Mouse (Mus musculus) midbrain, embryonic 11.5 days (tissue): ENCODE results near the gene Tmod3. TPM values are rescaled to one million over a fixed set of nuclear protein-coding genes. Genes with fewer than 3 reads are reported as not detected.

Experiments used
- ATAC-seq: fragments of 200-750 bp; cut with Nextera tagmentation; 2 replicates; pipeline ENCODE4 v1.8.0; 2017; ENCODE audit warnings: moderate TSS enrichment, moderate library complexity; ENCODE audit not compliant: low FRiP score
- DNase-seq: peaks from one replicate; pipeline ENCODE4 v3.0.0; 2015; ENCODE audit warnings: low spot score; ENCODE audit errors: missing footprints
- H3K27ac ChIP-seq: fragments of 300-500 bp; sonication (generic); 2 replicates; pipeline ENCODE4 v1.5.1; 2014; ENCODE audit warnings: low read depth, low read length
- H3K27me3 ChIP-seq: fragments of 300-500 bp; sonication (generic); 2 replicates; pipeline ENCODE4 v1.6.1; 2014; ENCODE audit warnings: mild to moderate bottlenecking, low read length, moderate library complexity, mixed read lengths; ENCODE audit not compliant: control insufficient read depth, insufficient read depth
- H3K36me3 ChIP-seq: fragments of 300-500 bp; sonication (generic); 2 replicates; pipeline ENCODE4 v1.6.1; 2014; ENCODE audit warnings: mild to moderate bottlenecking, low read length, moderate library complexity, mixed read lengths; ENCODE audit not compliant: control insufficient read depth, insufficient read depth
- H3K4me1 ChIP-seq: fragments of 300-500 bp; sonication (generic); 2 replicates; pipeline ENCODE4 v1.6.1; 2014; ENCODE audit warnings: low read length; ENCODE audit not compliant: control insufficient read depth, insufficient read depth
- H3K4me2 ChIP-seq: fragments of 300-500 bp; sonication (generic); 2 replicates; pipeline ENCODE4 v1.6.1; 2014; ENCODE audit warnings: mild to moderate bottlenecking, moderate library complexity
- H3K4me3 ChIP-seq: fragments of 300-500 bp; sonication (generic); 2 replicates; pipeline ENCODE4 v1.5.1; 2014; ENCODE audit warnings: low read depth, low read length
- H3K9ac ChIP-seq: fragments of 300-500 bp; sonication (generic); 2 replicates; pipeline ENCODE4 v1.6.1; 2014; ENCODE audit warnings: low read length
- H3K9me3 ChIP-seq: fragments of 300-500 bp; sonication (generic); 2 replicates; pipeline ENCODE4 v1.6.1; 2016; ENCODE audit warnings: low read length; ENCODE audit not compliant: control insufficient read depth
- WGBS: fragments of 180-500 bp; shearing (Covaris S2); extraction: QIAGEN DNeasy Blood & Tissue Kit; methylation state at CpG from one replicate; pipeline ENCODE4 v1.1.7; 2014; 5-methylcytosine and 5-hydroxymethylcytosine counted together
- polyA plus RNA-seq: library from polyadenylated mRNA; unstranded; fragments of >200 nt; fragmentation: Nextera tagmentation; extraction: Ambion mirVana; gene quantifications from 2 replicates; pipeline ENCODE4 v1.2.1, GENCODE M21; 2014

Gene Tmod3
- 97.4 and 105 TPM in 2 replicates for polyA plus RNA-seq

DNA sequence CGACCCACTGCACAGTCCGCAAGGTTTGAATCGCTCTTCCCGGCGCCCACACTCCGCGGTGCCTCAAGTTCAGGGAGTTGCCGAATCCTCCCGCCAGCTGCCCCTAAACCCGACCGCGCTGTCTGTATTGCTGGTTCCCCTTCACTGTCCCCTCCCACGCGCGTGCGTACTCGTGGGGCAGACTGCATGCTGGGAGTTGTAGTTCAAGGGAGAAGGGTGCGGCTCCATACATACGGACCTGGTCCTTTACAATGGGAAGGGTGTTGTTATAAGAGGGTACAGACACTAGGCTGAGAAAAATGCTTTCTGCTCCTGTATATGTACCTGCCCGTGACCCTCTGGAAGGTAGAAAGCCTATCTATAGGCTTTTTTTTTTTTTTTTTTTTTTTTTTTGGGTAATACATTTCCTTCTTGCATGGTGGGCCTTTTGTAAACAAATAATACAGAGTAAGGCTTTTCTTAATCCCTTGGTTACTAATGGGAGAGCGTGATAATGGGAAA, at the start of gene Tmod3:
TSS of gene Tmod3 (minus strand) at position 146 of the 501 bp plus-strand sequence.
- peak; percentile 99 for ATAC-seq
- peak within 1 kb of the TSS; percentile 69 for H3K9ac ChIP-seq
- H3K9me3 ChIP-seq = no peaks in the 10 kb centered on the region
- H3K4me1 ChIP-seq = no peaks in the 10 kb centered on the region; the same call in 1 of the 2 replicates
- H3K4me3 ChIP-seq = peak within 1 kb of the TSS; percentile 62
- H3K36me3 ChIP-seq = no peaks in the 10 kb centered on the region
- peak within 1 kb of the TSS; percentile 45; the same call in 1 of the 2 replicates for H3K27ac ChIP-seq
- peak within 1 kb of the TSS; percentile 66 for H3K4me2 ChIP-seq
- no peaks in the 10 kb centered on the region for H3K27me3 ChIP-seq
- 3% methylated on average over 21 of the region's 21 CpGs for WGBS
- peak; percentile 100 for DNase-seq

DNA sequence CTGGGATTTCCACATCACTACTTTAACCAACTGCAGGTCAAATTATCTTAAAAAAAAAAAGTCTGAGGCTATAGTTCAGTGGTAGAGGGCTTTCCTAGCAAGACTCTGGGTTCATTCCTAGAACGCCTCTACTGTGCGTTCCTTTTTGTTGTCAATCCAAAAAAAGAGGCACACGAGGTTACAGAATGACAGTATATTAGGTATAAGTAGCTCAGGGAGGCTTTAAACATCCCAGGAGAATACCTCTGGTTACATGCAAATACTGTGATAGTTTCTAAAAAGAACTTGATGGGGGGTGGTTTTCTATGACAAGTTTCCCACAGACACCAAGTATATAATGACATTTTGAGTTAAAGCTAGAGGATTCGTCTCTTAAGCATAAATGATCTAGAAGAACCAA, 48.0 kb upstream of the Tmod3 start:
- ATAC-seq (no peak), DNase-seq (no peak)
- no peak overlapping the region for H3K9ac ChIP-seq
- H3K4me3 ChIP-seq = no peak overlapping the region
- 93% methylated on average over 4 of the region's 4 CpGs for WGBS
- H3K9me3 ChIP-seq = no peaks in the 10 kb centered on the region
- no peaks in the 10 kb centered on the region; the same call in 1 of the 2 replicates for H3K27me3 ChIP-seq
- H3K36me3 ChIP-seq = no peaks in the 10 kb centered on the region
- no peak overlapping the region for H3K27ac ChIP-seq
- no peaks in the 10 kb centered on the region; the same call in 1 of the 2 replicates for H3K4me1 ChIP-seq
- no peak overlapping the region for H3K4me2 ChIP-seq

DNA sequence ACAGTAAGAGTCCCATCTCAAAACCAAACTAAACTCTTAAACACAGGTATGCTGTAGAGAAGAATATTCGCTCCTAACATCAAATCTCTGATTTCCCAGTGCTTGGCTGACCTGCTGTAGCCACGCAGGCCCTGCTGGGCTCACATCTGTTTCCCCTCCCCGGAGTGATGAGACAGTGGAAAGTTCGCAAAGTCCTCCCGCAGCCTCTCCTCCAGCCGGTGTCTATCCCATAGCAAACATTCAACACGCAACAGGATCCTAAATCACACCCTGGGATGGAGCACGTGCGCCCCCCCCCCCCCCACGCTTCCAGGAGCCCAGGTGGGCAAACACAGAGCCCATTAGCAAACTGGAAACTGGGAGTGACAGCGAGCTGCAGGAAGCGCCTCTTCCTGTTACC, 42.1 kb upstream of the Tmod3 start:
- H3K4me1 ChIP-seq = no peaks in the 10 kb centered on the region
- H3K4me2 ChIP-seq = no peak overlapping the region
- H3K9ac ChIP-seq = no peak overlapping the region
- DNase-seq = no peak
- no peaks in the 10 kb centered on the region for H3K36me3 ChIP-seq
- no peak overlapping the region for H3K27ac ChIP-seq
- H3K4me3 ChIP-seq = no peak overlapping the region
- H3K9me3 ChIP-seq = no peaks in the 10 kb centered on the region
- H3K27me3 ChIP-seq = no peaks in the 10 kb centered on the region
- WGBS = 60% methylated on average over 12 of the region's 12 CpGs
- ATAC-seq = no peak

DNA sequence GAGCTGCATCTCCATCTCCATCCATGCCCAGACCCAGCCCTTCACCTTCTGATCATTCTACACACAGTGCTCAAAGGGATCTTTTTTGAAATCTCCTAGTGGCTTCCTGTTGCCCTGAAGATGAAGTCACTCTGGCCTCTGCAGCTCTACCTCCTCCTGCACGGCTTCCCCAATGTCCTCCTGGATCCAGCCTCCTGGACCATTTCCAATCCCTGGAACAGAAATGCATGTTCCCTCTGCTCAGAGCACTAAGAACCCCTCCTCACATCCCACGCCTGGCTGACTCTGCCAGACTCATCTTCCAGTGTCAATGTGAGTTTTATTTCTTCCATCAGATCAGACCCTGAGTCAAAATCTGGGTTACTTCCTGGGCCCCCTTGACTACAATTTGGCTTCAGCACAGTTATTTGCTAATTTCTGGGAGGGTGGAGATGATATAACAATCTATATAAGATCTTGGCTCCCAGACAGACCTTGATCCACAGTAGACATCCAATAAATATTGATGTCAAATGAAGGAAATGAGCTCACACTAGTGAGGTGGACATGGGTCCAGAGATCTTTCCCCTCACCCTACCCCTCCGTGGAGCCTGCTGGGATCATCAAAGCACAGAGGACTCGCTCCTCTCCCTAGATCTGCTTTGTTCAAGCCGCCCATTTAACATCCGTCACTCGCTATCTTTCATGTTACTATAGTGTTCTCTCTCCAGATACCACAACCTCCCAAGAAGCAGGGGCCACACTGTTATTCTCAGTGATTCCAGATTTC, 40.9 kb upstream of the Tmod3 start:
- no peaks in the 10 kb centered on the region for H3K36me3 ChIP-seq
- no peaks in the 10 kb centered on the region for H3K9me3 ChIP-seq
- H3K4me1 ChIP-seq = no peaks in the 10 kb centered on the region
- no peak overlapping the region for H3K4me3 ChIP-seq
- no peak overlapping the region for H3K27ac ChIP-seq
- H3K9ac ChIP-seq = no peak overlapping the region
- DNase-seq = peak; percentile 74
- WGBS = 83% methylated on average over 7 of the region's 7 CpGs
- H3K27me3 ChIP-seq = no peaks in the 10 kb centered on the region
- H3K4me2 ChIP-seq = no peak overlapping the region
- no peak for ATAC-seq

DNA sequence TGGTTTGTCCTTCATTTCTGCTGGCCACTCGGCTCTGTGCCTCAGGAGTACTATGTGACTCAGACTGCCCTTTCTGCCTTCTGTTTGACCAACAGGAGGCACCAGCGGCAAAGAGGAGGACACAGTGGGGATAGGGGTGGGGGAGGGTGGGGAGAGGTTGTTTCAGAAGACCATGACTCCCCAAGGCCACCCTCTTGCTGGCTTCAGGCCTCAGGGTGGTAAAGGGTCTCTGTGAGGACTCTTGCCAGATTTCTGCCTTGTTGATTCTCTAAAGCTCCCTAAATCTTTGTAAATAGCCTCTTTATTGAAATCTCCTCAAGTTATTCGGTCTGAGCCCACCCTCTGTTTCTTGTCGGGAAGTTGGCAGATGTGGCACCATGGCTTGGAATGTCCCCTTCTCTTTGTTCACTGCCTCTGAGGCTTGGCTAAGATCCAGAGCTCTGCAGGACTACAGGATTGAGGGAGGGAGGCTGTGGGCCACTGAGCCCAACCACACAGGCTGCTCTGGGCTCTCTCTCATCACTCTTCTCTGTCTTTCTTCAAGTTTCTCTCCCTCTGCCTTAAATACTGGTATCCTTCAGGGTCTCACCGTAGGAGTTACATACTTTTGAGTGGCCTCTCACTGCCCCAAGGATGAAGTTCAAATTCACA, 39.9 kb upstream of the Tmod3 start:
- WGBS = 39% methylated on average over 5 of the region's 5 CpGs
- Histone ChIP-seq H3K27ac (no peak overlapping the region), H3K9ac (no peak overlapping the region)

DNA sequence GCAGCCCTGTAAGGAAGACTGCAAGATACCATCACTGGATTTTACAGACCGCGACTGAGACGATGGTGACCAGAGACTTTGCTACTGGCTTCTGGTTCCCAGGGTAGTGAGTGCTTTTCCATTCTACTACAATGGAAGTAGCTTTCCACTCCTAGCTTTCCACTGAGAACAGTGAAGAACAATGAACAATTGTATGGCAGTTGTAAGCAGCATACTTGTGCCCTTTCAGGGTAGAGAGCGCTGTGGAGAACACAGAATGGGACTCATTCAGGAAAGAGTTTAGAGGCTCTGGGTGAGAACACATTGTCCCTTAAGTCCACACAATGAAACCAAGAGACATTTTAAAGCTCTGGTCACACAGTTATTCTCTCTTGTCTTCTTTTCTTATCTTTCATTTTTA, 38.1 kb upstream of the Tmod3 start:
- Histone ChIP-seq H3K9me3 (no peaks in the 10 kb centered on the region), H3K4me1 (no peaks in the 10 kb centered on the region), H3K36me3 (no peaks in the 10 kb centered on the region), H3K27me3 (no peaks in the 10 kb centered on the region), H3K4me2 (no peak overlapping the region), H3K9ac (no peak overlapping the region), H3K4me3 (no peak overlapping the region), H3K27ac (no peak overlapping the region)
- DNase-seq (no peak), ATAC-seq (no peak)
- WGBS = 81% methylated on average over 4 of the region's 4 CpGs

More for the DNA sequence above, 39.9 kb upstream of the Tmod3 start:
- Histone ChIP-seq H3K4me1 (no peaks in the 10 kb centered on the region), H3K4me2 (no peak overlapping the region), H3K27me3 (no peaks in the 10 kb centered on the region), H3K9me3 (no peaks in the 10 kb centered on the region), H3K36me3 (no peaks in the 10 kb centered on the region), H3K4me3 (no peak overlapping the region)
- DNase-seq (peak; percentile 79), ATAC-seq (peak; percentile 70)

DNA sequence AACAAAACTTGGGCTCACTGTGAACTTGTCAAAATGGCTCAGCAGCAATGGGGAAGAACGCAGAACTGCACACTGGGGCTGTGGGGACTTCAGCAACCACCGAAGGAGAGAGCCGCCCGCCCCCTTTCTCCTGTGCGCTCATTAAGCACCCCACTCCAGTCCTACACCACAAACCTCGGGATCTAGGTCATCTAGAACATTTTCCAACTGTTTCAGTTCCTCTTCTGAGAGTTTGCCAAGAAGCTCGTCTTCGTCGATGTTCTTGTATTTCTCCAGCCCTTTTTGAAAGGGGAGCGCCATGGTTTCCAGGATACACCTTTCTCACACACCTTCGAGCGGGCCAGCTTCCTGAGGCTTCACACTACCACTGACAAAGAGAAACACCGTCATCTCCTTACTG, 37.6 kb upstream of the Tmod3 start:
- no peak for DNase-seq
- Histone ChIP-seq H3K4me1 (no peaks in the 10 kb centered on the region), H3K4me3 (no peak overlapping the region), H3K36me3 (no peaks in the 10 kb centered on the region; the same call in 1 of the 2 replicates), H3K4me2 (no peak overlapping the region), H3K27ac (no peak overlapping the region), H3K9ac (no peak overlapping the region), H3K9me3 (no peaks in the 10 kb centered on the region), H3K27me3 (no peaks in the 10 kb centered on the region)
- no peak for ATAC-seq
- 93% methylated on average over 13 of the region's 13 CpGs for WGBS

DNA sequence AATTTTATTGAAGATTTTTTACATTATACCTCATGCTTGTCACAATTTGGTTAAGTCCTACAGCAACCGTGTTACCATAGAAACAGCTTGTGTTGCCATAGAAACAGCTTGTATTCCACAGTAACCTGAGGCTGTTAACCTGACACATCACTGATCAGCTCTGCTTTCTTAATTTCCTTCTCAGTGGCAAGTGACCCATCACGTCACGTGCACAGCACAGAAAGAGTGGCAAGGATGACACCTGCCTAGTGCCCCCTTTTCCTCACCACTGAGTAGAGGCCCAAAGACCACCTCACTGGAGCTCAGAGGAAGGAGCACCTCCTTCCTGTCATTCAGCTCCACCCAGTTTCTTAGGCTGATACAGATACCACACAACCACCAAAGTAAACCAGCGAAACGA, 34.0 kb upstream of the Tmod3 start:
- no peak overlapping the region for H3K27ac ChIP-seq

More for the DNA sequence above, 34.0 kb upstream of the Tmod3 start:
- Histone ChIP-seq H3K27me3 (no peaks in the 10 kb centered on the region), H3K9ac (no peak overlapping the region), H3K9me3 (no peaks in the 10 kb centered on the region), H3K4me3 (no peak overlapping the region), H3K4me1 (no peaks in the 10 kb centered on the region), H3K4me2 (no peak overlapping the region), H3K36me3 (peaks cover 3% of the 10 kb centered on the region)
- ATAC-seq (no peak), DNase-seq (no peak)
- 83% methylated on average over 5 of the region's 5 CpGs for WGBS
